Mouse (Mus musculus): ENCODE data around the gene Ubl3.

DNA sequence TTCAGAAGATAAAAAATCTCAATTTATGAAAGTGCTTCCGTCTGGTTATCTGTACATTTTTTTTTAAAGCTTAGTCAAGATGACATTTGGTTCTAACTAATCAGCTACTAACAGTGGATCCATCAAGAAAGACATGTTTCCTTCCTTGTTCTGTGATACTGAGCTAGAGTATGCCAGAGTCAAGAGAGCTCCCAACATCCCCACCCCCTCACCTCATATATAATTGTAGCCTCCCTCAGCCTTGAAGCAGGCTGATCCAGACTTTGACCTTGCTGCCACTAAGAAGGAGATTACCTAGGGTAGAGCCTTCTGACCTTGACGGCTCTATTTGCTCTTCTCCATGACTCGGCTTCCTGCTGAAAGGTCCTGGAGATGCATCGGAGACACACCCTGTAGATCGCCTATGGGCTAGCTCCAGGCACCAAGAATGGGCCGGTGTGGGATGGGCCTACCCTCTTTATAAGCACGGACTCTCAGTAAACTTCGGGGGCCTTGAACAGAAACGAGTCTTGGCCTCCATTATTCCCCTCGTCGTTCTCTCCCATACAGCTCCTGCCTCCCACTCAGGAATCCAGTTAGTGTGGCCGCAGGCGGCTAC, 27.9 kb upstream of the Ubl3 start:
- TF ChIP-seq CTCF (IDR thresholded peaks at IDR 0.05; ENCODE audit: borderline replicate concordance, insufficient read depth, low read length), result no peak
- TF ChIP-seq POLR2A (IDR thresholded peaks at IDR 0.05; ENCODE audit: low read depth, low read length), result no peak

Data from embryonic fibroblast, embryonic 13.5 days (primary cell).